Mouse (Mus musculus) lung, postnatal 14 days (tissue): Measurements from ENCODE around the gene Khdrbs2.
"Not testable (repeated sequence)": the region's sequence is repeated elsewhere in the genome, so short reads cannot be mapped to it uniquely, and the experiment has no call there.

Experiments
- DNase-seq: peaks from one replicate; pipeline ENCODE4 v3.0.0; 2021

The Khdrbs2 gene

DNA sequence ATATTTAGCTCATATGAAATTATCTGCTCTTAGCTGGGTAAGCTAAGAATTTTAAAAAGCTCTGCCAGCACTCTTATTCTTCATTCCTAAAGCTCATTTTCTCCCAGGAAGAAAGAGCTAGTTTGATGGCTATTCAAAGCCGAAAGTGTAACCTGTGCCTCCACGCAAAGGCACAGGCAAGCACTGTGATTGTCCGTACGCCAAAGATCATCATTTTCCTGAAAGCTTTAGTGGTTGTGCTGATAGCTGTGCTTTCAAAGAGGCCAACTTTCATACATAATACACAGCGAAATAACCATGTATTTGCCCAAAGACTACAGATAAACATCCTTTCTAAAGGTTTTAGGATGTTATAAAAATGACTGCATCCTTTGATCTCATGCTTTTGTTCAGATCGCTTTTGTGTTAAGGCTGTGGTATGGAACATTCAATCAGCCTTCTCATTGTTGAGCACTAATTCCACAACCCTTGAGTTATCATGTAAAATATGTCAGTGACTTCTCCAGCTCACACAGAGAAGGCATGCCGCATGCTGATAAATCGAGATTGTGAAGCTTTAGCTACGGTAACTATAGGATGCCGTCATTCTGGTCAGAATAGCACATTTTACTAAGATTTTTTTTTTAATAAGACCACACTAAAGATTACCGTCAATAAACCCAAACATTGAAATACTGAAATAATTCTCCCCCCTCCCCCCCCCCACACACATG lies 299.1 kb downstream of the Khdrbs2 start:
- no peak for DNase-seq

DNA sequence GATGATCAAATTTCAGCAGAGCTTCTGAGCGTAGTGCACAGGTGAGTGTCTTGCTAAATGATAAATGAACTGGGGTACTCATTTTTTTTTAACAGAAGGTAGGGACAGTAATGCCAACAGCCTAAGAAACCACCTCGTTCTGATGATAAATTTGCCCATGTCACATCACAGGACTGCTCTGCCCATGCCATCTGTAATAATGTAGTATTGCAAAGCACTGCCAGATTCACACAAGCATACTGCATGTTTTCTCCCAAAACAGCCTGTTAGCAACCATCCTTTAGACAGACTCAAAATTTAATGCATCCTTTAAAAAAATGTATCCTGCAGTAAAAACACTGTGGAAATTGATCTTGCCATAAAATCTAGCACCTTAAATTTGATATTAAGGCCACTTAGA lies 315.4 kb downstream of the Khdrbs2 start:
- no peak for DNase-seq

DNA sequence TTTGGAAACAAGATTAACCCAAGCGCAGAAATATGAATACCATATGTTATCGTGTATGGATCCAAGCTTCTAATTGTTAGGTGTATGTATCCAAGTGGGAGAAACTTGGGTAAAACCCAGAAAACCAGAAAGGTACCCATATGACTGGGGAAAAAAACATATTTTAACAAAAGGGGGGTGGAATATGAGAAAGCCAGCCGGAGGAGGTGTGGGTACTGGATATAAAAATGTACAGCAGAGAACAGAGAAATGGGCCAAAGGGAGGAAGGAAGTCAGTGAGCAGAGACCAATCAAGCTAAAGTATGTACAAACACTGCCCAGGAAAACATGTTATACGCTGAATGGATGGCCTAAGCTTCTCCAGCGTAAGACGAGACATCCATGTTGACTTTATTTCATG lies 330.9 kb downstream of the Khdrbs2 start:
- DNase-seq, result no peak

DNA sequence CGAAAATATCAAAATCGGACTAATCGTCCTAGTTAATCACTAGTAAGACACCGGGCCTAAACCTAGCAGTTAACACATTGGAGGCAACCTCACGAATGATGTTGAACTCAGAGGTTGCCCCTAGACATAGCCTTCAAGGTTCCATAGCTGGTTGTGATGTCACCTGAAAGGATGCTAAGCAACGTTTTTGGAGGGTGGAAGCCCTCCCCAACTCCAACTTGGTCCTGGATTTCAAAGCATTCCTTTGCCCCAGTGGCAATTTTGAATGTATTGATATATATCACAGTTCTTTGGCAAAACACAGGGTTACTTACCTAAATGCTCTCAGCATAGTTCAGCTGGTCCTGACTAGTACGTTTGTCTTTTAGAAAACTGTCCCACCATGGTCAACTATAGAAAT lies 374.7 kb downstream of the Khdrbs2 start, which contains the start of gene Gm5415:
Gm5415 (minus strand) TSS at position 101 of the 400 bp plus-strand sequence.
- not testable (repeated sequence) for DNase-seq

DNA sequence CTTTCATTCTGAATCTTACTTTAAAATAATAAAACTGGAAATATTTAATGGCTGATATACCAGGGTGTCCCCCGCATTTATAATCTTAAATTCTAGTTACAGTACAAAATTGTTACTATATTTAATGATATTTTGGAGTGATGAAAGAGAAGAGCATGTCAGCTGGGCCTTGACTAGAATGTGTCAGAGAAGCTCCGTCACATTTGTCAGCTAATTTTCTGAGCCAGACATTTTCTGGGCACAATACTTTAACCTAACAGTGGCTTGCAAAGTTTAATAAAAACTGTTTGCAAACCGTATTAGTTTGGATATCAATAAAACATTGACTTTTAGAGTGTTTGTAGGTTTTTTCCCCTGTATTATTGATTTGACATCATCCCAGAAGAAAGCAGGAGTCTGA lies 380.9 kb downstream of the Khdrbs2 start:
- DNase-seq, result no peak

DNA sequence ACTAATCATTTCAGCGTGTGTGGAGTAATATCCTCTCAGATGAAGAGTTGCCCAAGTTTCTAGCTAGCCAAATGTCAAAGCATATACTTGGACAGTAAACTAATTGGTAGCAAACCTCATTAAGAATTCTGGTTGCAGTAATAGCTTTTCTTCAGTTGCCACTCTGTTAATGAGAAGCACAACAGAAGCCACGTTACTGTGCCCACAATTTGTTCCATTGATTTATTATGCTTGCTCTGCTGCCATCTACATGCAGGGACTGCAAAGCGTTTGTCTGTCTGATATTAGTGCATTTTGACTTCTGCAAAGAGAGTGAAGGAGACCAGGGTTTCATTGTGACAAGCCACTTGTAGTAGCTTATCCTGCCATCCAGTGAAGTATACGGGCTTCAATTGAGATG lies 381.4 kb downstream of the Khdrbs2 start:
- DNase-seq, result no peak

DNA sequence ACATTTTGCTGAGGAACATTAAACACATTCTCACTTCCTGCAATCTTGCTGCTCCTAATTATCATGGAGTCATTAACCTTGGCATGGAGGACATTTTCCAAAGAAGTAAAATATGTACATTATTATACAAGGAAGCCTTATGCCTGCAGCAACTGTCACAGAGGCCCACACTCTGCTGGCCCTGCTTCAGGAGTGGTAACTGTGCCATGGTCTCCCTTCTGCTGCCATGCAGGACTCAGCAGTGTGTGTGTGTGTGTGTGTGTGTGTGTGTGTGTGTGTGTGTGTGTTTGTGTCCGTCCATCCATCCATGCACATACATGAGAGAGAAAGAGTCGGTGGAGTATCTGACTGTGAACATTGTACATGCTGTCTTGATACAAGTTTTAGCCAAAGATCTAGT lies 396.4 kb downstream of the Khdrbs2 start:
- no peak for DNase-seq

DNA sequence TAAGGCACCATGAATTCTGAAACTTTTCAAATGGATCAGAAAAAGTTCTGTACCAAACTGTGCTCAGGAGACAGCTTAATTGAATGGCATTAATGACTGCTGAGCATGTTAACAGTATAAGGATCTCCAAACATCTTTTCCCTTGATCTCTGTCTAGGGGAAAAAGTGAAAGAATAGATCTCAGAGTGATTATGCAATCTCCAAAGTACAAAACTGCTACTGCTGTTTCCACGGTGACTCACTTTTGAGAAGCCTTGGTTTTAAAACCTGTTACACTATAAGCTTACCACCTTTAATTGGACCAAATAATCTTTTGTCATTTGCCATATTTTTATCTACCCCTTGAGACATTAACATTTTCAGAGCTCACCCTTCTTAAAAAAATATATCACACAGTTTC lies 453.5 kb downstream of the Khdrbs2 start:
- no peak for DNase-seq

DNA sequence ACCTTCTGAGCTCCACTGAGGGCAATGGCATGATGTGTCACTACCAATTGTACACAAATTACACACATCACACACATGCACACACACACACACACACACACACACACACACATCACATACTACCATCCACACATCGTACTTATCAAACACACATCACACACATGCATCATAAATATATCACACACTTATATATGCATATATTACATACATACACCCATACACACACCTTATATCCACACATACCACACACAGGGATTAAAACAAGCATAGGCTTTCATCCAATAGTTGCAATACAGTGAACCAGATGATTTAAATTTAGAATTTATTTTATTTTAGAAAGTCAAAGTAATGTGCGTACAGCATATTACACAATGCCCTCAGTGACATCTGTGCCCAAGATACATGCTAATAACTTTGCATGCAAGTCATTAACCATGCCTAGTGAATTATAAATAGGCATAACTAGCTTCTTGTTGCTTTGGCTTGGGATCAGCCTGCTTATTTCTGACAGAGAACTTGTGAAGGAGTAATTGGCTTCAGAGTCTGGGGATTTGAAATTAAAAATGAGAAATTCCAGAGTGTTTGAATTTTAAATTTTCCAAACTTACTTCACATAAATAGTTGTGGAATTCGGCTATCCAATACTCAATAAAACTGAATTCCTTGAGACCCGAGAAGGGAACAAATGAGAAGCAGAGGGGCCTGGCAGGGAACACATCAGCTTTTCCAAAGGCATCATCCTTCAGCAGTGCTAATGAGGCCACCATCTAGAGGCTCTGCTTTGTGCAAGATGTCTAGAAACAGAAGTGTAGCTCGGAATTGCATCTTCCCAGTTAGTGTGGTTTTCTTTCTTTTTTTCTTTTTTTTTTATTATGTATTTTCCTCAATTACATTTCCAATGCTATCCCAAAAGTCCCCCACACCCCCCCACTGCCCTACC lies 460.2 kb downstream of the Khdrbs2 start:
- no peak for DNase-seq

DNA sequence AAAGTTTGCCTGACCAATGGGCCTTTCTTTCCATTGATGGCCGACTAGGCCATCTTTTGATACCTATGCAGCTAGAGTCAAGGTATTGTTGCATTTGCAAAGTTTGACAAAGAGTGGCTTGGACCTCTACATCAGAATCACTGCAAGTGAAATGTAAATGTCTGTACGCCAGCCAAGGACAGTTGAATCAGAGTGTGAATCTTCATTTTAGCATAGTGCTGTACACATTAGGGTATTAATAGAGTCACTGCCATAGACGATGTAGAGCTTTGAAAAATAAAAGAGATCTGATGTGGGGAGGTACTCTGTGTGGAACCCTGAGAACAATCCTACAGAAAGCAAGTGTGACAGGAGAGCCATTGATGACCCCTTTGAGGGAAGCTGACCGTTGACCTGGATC lies 460.9 kb downstream of the Khdrbs2 start:
- DNase-seq, result no peak

DNA sequence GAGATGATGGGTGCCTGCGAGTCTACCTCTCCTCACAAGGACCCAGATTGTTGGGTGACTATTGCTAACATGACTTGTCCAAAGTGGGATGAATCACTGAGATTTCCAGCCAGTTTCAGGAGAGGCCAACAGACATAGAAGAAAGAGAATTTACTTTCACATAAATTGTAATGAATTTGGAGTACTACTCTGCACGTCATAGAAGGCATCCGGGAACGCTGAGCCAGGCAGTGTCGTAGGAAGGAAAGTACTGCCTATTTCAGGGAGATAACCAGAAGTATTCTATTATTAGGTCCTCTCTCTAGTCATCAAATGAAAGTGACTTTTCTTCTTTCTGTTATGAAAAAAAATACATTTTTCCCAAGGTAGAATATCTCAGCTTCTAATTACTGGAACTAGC lies 466.6 kb downstream of the Khdrbs2 start:
- no peak for DNase-seq

DNA sequence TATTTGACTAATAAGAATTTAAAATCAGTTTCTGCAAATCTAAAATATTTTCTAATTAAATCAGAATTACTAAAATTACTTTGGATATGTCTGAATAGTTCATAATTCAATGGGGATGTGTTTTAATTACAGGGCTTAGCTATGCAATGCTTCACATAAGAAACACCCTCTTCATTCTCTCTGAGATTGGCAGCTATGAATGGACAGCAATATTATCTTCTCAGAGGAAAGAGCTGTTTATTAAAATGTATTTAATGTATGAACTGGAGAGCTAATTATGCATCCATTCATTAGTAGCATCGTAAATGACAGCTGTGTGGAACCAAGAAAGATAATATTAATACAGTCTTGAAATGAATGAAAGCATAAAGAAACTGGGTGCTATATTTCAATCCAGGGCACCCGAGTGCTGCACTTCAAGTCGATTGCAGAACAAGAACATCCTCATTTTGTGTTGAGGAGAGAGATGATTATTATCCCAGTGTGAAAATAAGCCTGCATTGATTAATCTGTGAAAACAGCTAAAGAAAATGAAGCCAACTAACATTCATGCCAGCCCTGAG lies 477.2 kb downstream of the Khdrbs2 start:
- no peak for DNase-seq

DNA sequence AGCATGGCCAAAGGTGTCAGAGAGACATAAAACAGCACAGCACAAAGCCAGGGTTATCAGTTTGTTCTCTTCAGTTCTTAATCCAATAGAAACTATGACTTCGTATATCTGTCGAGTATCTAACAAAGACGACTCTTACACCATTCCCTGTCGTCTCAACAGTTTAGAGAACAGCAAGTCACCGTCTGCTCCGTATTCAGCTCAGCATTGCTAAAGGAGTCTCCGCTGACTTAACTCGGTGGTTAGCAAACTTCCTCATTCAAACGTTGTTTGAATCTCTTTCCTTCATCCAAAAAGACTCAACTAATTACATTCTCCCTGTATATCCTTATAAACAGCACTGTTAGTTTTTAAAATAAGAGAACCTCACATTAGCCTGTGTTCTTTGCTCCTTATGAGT lies 521.3 kb downstream of the Khdrbs2 start:
- no peak for DNase-seq

DNA sequence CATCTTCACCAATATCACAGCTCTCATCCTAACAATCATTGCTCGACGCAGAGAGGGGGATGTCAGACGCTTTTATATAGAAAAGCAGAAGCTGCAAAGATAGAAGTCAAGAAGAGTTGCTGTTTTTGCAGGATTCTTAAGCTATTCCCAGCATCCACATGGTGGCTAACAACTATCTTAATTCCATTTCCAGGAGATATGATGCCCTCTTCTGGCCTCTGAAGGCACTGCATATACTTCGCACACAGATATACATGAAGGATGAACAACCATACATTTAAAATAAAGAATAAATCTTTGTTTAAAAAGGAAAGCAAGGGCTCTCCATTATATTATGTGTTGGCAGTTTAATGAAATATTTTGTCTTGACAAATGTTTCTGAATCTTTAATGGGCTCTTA lies 527.6 kb downstream of the Khdrbs2 start:
- DNase-seq, result no peak

DNA sequence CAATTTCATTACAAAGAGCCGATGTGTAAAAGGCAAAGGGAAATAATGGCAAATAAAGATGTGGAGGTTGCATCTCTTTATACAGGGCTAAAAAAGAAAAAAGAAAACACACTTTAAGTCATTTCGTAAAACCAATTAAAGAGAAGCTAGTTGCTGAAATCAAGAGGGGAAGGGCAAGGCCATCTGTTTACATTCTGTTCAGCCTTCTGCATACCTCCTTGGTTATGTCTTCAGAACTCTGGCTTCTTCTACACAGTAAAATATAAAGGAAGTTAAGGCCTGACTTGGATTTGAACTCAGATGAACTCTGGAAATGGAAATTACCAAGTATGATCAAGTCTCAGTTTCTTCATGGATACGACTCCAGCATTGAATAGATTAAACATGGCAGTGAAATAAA lies 528.8 kb downstream of the Khdrbs2 start:
- DNase-seq, result no peak
